Mouse (Mus musculus) forebrain, embryonic 10.5 days (tissue): ENCODE measurements at regions not wholly inside any gene's neighbourhood (a gene's known extent, or its start where the extent isn't known, plus 50 kb on each side); places are given as distances from the start of the nearest gene placed in this dataset.
A peak's percentile ranks its signal among the peaks of the same experiment; 100 is the strongest.

Experiments used
- DNase-seq: peaks from one replicate; pipeline ENCODE4 v3.0.0-alpha.2; 2017; ENCODE audit warnings: low spot score; ENCODE audit errors: extremely low spot score
- H3K27ac ChIP-seq: fragments of 300-500 bp; sonication (generic); 2 replicates; pipeline ENCODE4 v1.5.1; 2016; ENCODE audit warnings: mild to moderate bottlenecking
- H3K27me3 ChIP-seq: fragments of 300-500 bp; sonication (generic); 2 replicates; pipeline ENCODE4 v1.6.1; 2016; ENCODE audit warnings: mild to moderate bottlenecking; ENCODE audit not compliant: poor library complexity, severe bottlenecking
- H3K36me3 ChIP-seq: fragments of 300-500 bp; sonication (generic); replicated peaks from 2 replicates; pipeline ENCODE4 v1.6.1; 2016; ENCODE audit warnings: mild to moderate bottlenecking, moderate library complexity
- H3K4me1 ChIP-seq: fragments of 300-500 bp; sonication (generic); 2 replicates; pipeline ENCODE4 v1.6.1; 2016
- H3K4me3 ChIP-seq: fragments of 300-500 bp; sonication (generic); 2 replicates; pipeline ENCODE4 v1.5.1; 2016; ENCODE audit warnings: mild to moderate bottlenecking, moderate library complexity
- H3K9me3 ChIP-seq: fragments of 300-500 bp; sonication (generic); 2 replicates; pipeline ENCODE4 v1.6.1; 2016; ENCODE audit warnings: mild to moderate bottlenecking, moderate library complexity
- WGBS: fragments of 180-500 bp; shearing (Covaris S2); methylation state at CpG from one replicate; pipeline ENCODE4 v1.1.7; 2016; 5-methylcytosine and 5-hydroxymethylcytosine counted together

- H3K27me3 ChIP-seq: no peaks in the 10 kb centered on the region
- no peaks in the 10 kb centered on the region for H3K36me3 ChIP-seq
- H3K9me3 ChIP-seq: no peaks in the 10 kb centered on the region
- WGBS: 91% methylated on average over 5 of the region's 5 CpGs
- H3K4me1 ChIP-seq: no peaks in the 10 kb centered on the region
- DNase-seq: no peak
- H3K27ac ChIP-seq: no peak overlapping the region
- H3K4me3 ChIP-seq: no peak overlapping the region
Measured at GRCm38 (mm10) chr1:69746575-69747290, 59.7 kb upstream of the Ikzf2 start.

DNA sequence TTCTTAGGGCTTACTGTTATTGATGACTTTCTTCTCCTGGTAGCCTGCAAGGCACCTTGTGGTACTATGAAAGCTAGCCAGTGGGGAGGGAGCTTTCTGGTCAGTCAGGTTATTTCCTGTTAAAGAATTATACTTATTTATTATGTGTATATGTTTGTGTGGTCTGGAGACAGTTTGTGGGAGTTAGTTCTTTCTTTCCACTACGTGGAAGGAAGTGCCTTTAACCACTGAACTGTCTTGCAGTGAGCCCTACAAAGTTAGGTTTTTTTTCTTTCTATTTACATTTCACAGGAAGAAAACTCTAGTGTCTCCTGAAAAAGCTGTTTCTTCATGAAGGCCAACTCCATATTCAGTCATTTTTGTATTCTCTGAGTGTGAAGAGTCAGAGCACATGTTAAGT lies 65.7 kb upstream of the Ikzf2 start:
- Histone ChIP-seq H3K36me3 (no peaks in the 10 kb centered on the region), H3K27me3 (no peaks in the 10 kb centered on the region), H3K27ac (no peak overlapping the region), H3K4me3 (no peak overlapping the region), H3K4me1 (no peaks in the 10 kb centered on the region), H3K9me3 (no peaks in the 10 kb centered on the region)
- DNase-seq: no peak
- 80% methylated on average over 1 of the region's 1 CpGs for WGBS

DNA sequence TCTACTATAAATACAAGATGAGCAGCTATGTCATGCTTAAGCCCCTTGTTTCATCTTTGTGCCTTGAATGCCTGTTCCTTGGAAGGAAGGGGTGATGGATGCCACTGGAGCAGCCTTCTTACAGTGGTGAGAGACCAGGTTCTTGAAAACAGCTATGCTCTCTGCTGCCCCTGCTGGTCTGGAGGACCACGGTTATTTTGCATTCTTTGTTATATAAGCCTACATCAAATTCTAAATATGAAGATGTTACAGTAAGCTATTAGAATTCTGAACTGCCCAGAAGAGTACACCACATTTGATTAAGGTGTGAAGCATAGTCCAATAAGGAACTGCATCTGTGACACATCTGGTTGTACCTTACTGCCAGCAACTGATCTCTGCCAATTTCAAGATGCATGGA lies 69.1 kb upstream of the Spag16 start:
- 88% methylated on average over 1 of the region's 1 CpGs for WGBS

GRCm38 (mm10) chr1:69759544-69759943 lies 67.2 kb upstream of the Spag16 start:
- WGBS: 82% methylated on average over 13 of the region's 13 CpGs
- no peaks in the 10 kb centered on the region for H3K9me3 ChIP-seq
- no peak overlapping the region for H3K4me3 ChIP-seq
- DNase-seq: no peak
- no peak overlapping the region for H3K27ac ChIP-seq
- no peaks in the 10 kb centered on the region for H3K36me3 ChIP-seq
- no peaks in the 10 kb centered on the region for H3K27me3 ChIP-seq
- no peaks in the 10 kb centered on the region for H3K4me1 ChIP-seq

More for the DNA sequence above, 69.1 kb upstream of the Spag16 start:
- H3K4me3 ChIP-seq: no peak overlapping the region
- H3K36me3 ChIP-seq: no peaks in the 10 kb centered on the region
- no peaks in the 10 kb centered on the region for H3K9me3 ChIP-seq
- no peaks in the 10 kb centered on the region for H3K27me3 ChIP-seq
- no peaks in the 10 kb centered on the region for H3K4me1 ChIP-seq
- DNase-seq: no peak
- H3K27ac ChIP-seq: no peak overlapping the region

DNA sequence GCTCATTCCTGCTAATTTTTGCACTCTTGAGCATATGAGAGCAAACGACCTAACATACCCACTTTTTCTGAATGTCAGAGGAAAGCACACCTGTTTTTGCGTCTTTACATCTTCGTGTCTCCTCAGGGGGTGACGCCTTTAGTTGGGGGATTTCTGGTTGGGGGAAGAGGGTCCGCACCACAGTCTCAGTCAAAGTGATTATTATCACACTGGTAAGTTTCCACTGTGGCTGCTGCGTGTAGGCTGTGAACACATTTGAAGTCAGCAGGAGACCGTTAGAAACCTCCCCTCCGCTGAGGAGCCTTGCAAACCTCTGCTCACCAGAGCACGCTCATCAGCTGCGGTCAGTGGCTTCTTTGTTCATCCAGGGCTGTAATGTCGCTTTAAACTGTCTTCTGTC lies 58.1 kb upstream of the Spag16 start:
- Histone ChIP-seq H3K27ac (0 out of 2 replicates have a peak overlapping the region, but pooled peaks have one; percentile 30), H3K36me3 (no peaks in the 10 kb centered on the region), H3K4me1 (peaks cover 11% of the 10 kb centered on the region), H3K4me3 (no peak overlapping the region), H3K9me3 (no peaks in the 10 kb centered on the region), H3K27me3 (no peaks in the 10 kb centered on the region)
- DNase-seq: peak; percentile 23
- WGBS: 31% methylated on average over 11 of the region's 11 CpGs

- H3K4me3 ChIP-seq: no peak overlapping the region
- peaks cover 11% of the 10 kb centered on the region for H3K4me1 ChIP-seq
- no peak overlapping the region for H3K27ac ChIP-seq
- H3K27me3 ChIP-seq: no peaks in the 10 kb centered on the region
- 86% methylated on average over 8 of the region's 8 CpGs for WGBS
- no peaks in the 10 kb centered on the region for H3K36me3 ChIP-seq
- H3K9me3 ChIP-seq: no peaks in the 10 kb centered on the region
- DNase-seq: no peak
Measured at GRCm38 (mm10) chr1:69770209-69770608, 56.6 kb upstream of the Spag16 start.

GRCm38 (mm10) chr1:69771436-69771835 lies 55.3 kb upstream of the Spag16 start:
- no peaks in the 10 kb centered on the region for H3K27me3 ChIP-seq
- no peak overlapping the region for H3K4me3 ChIP-seq
- WGBS: 95% methylated on average over 2 of the region's 2 CpGs

DNA sequence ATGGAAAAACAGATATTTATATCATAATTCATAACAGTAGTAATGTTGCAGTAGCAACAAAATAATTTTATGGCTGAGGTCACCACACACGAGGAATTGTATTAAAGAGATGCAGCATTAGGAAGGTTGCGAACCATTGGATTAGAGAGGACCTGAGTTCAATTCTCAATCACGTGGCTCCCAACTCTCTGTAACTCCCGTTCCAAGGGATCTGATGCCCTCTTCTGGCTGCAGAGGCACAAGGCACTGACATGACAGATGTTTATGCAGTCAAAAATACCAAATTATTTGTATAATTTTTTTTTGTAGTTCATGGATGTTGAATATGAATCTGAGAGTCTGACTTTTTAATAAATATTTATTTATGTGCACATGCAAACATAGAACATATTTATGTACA lies 51.2 kb upstream of the Spag16 start:
- Histone ChIP-seq H3K4me3 (no peak overlapping the region), H3K9me3 (no peaks in the 10 kb centered on the region), H3K36me3 (no peaks in the 10 kb centered on the region), H3K27ac (no peak overlapping the region), H3K4me1 (no peaks in the 10 kb centered on the region), H3K27me3 (no peaks in the 10 kb centered on the region)
- WGBS: 65% methylated on average over 4 of the region's 4 CpGs
- DNase-seq: no peak

More at GRCm38 (mm10) chr1:69771436-69771835, 55.3 kb upstream of the Spag16 start:
- H3K36me3 ChIP-seq: no peaks in the 10 kb centered on the region
- no peak for DNase-seq
- no peaks in the 10 kb centered on the region for H3K9me3 ChIP-seq
- H3K4me1 ChIP-seq: peaks cover 11% of the 10 kb centered on the region
- no peak overlapping the region for H3K27ac ChIP-seq
